Mouse (Mus musculus) heart, adult 2 months (tissue): ENCODE results near the gene Tspan33. TPM values are rescaled to one million over a fixed set of nuclear protein-coding genes. Genes with fewer than 3 reads are reported as not detected.

Experiments used
- DNase-seq, 2 experiments: peaks; one replicate each; pipeline ENCODE4 v3.0.0; 2021
- H3K27ac ChIP-seq: fragments of 200-600 bp; 2 replicates; pipeline ENCODE4 v1.8.1; 2022
- H3K27me3 ChIP-seq: fragments of 200-500 bp; 2 replicates; pipeline ENCODE4 v1.6.1; 2012; ENCODE audit warnings: mild to moderate bottlenecking, low read length, inconsistent platforms, mixed read lengths; ENCODE audit not compliant: control insufficient read depth, insufficient read depth
- H3K36me3 ChIP-seq: fragments of 200-500 bp; 2 replicates; pipeline ENCODE4 v1.6.1; 2012; ENCODE audit warnings: low read length, inconsistent platforms; ENCODE audit not compliant: control insufficient read depth, insufficient read depth
- H3K4me1 ChIP-seq: fragments of 200-500 bp; 2 replicates; pipeline ENCODE4 v1.6.1; 2011; ENCODE audit warnings: low read length; ENCODE audit not compliant: control insufficient read depth, insufficient read depth
- H3K4me3 ChIP-seq: fragments of 200-600 bp; 2 replicates; pipeline ENCODE4 v1.8.1; 2022
- H3K79me2 ChIP-seq: fragments of 200-500 bp; replicated peaks from 2 replicates; pipeline ENCODE4 v1.6.1; 2012; ENCODE audit warnings: mild to moderate bottlenecking, inconsistent platforms, low read length, moderate library complexity, mixed read lengths; ENCODE audit not compliant: control insufficient read depth, insufficient read depth
- H3K9ac ChIP-seq: fragments of 200-500 bp; 2 replicates; pipeline ENCODE4 v1.6.1; 2012; ENCODE audit warnings: low read depth, mild to moderate bottlenecking, control low read depth, inconsistent platforms, low read length, mixed read lengths
- CTCF ChIP-seq: fragments of 200-600 bp; IDR thresholded peaks from 2 replicates; pipeline ENCODE4 v1.8.1; 2022; ENCODE audit warnings: antibody characterized with exemption, mild to moderate bottlenecking, moderate library complexity
- EP300 ChIP-seq: fragments of 200-500 bp; IDR thresholded peaks from 2 replicates; pipeline ENCODE4 v1.6.1; 2011; ENCODE audit warnings: low read depth, low read length, control low read depth; ENCODE audit not compliant: insufficient read depth
- POLR2A ChIP-seq: fragments of 200-500 bp; IDR thresholded peaks from 2 replicates; pipeline ENCODE4 v1.6.1; 2011; ENCODE audit warnings: mild to moderate bottlenecking, low read depth, low read length, control low read depth; ENCODE audit not compliant: insufficient read depth
- WGBS: fragments of 180-500 bp; shearing (Covaris S2); methylation state at CpG from one replicate; pipeline ENCODE4 v1.1.7; 2018; 5-methylcytosine and 5-hydroxymethylcytosine counted together
- intact Hi-C: fragments of 180-260 bp; cut with DNase I; formaldehyde crosslinking; loops from one replicate; pipeline ENCODE4 v1.15.1; 2025
- polyA plus RNA-seq: library from polyadenylated mRNA; depleted of rRNA; stranded (reverse); fragments of >200 nt; gene quantifications from 2 replicates; pipeline ENCODE4 v1.2.3, GENCODE M21; 2012
- total RNA-seq, 2 experiments: library from RNA; stranded (reverse); gene quantifications; 2 replicates each; pipeline ENCODE4 v1.2.3; 2021

Tspan33 gene
- total and polyA plus RNA-seq, 3 experiments: 2.2 to 2.7 (median 2.5) TPM

- H3K4me1 ChIP-seq: peaks cover 5% of the 10 kb centered on the region
- 1% methylated on average over 75 of the region's 75 CpGs for WGBS
- DNase-seq: peak; percentile 72 to 77
- intact Hi-C loops: no loop called here
- peak overlapping the region; percentile 96 for H3K4me3 ChIP-seq
- no peaks in the 10 kb centered on the region for H3K36me3 ChIP-seq
- no peak for TF ChIP-seq CTCF
- TF ChIP-seq EP300: no peak
- TF ChIP-seq POLR2A: no peak
- no peaks in the 10 kb centered on the region for H3K27me3 ChIP-seq
- peak overlapping the region; percentile 79 for H3K27ac ChIP-seq
- peaks cover 2% of the 10 kb centered on the region; the same call in 1 of the 2 replicates for H3K79me2 ChIP-seq
- peak overlapping the region; percentile 97 for H3K9ac ChIP-seq
Observed at GRCm38 (mm10) chr6:29735689-29736451, 41.8 kb downstream of the Tspan33 start.

- no peak for DNase-seq
- TF ChIP-seq EP300: no peak
- no peak for TF ChIP-seq POLR2A
- TF ChIP-seq CTCF: no peak
- intact Hi-C loops: no loop called here
- Histone ChIP-seq H3K27ac (peak overlapping the region; percentile 79), H3K9ac (peak overlapping the region; percentile 97), H3K27me3 (no peaks in the 10 kb centered on the region), H3K4me1 (peaks cover 5% of the 10 kb centered on the region), H3K79me2 (peaks cover 2% of the 10 kb centered on the region; the same call in 1 of the 2 replicates), H3K4me3 (peak overlapping the region; percentile 96), H3K36me3 (no peaks in the 10 kb centered on the region)
- 26% methylated on average over 13 of the region's 13 CpGs for WGBS
Observed at GRCm38 (mm10) chr6:29736610-29737458, 42.8 kb downstream of the Tspan33 start.

GRCm38 (mm10) chr6:29751466-29752152 lies 57.6 kb downstream of the Tspan33 start:
- no peak for DNase-seq
- Histone ChIP-seq H3K9ac (no peak overlapping the region), H3K36me3 (no peaks in the 10 kb centered on the region), H3K27ac (no peak overlapping the region), H3K27me3 (no peaks in the 10 kb centered on the region), H3K79me2 (no peaks in the 10 kb centered on the region), H3K4me3 (no peak overlapping the region), H3K4me1 (no peaks in the 10 kb centered on the region)
- TF ChIP-seq CTCF (no peak), POLR2A (no peak), EP300 (no peak)
- intact Hi-C loops: no loop called here
- 77% methylated on average over 3 of the region's 3 CpGs for WGBS

GRCm38 (mm10) chr6:29753336-29753735 lies 59.3 kb downstream of the Tspan33 start:
- intact Hi-C loops: no loop called here
- WGBS: 79% methylated on average over 11 of the region's 11 CpGs
- H3K79me2 ChIP-seq: no peaks in the 10 kb centered on the region
- H3K4me1 ChIP-seq: no peaks in the 10 kb centered on the region
- no peak overlapping the region for H3K9ac ChIP-seq
- no peak overlapping the region for H3K27ac ChIP-seq
- DNase-seq: no peak
- H3K27me3 ChIP-seq: no peaks in the 10 kb centered on the region
- no peaks in the 10 kb centered on the region for H3K36me3 ChIP-seq
- TF ChIP-seq EP300 (no peak), CTCF (no peak), POLR2A (no peak)
- H3K4me3 ChIP-seq: no peak overlapping the region

GRCm38 (mm10) chr6:29756001-29756400 lies 62.0 kb downstream of the Tspan33 start:
- Histone ChIP-seq H3K79me2 (no peaks in the 10 kb centered on the region), H3K9ac (no peak overlapping the region), H3K4me1 (no peaks in the 10 kb centered on the region), H3K27ac (no peak overlapping the region), H3K36me3 (no peaks in the 10 kb centered on the region), H3K27me3 (no peaks in the 10 kb centered on the region), H3K4me3 (no peak overlapping the region)
- no peak for TF ChIP-seq POLR2A
- 87% methylated on average over 5 of the region's 5 CpGs for WGBS
- DNase-seq: no peak
- intact Hi-C loops: loop anchor here (5.0 kb wide), 1 partner anchor 61 kb away; no protein-coding TSS in a partner anchor
